Mouse (Mus musculus): ENCODE data around the gene Bloc1s1.

The Bloc1s1 gene

DNA sequence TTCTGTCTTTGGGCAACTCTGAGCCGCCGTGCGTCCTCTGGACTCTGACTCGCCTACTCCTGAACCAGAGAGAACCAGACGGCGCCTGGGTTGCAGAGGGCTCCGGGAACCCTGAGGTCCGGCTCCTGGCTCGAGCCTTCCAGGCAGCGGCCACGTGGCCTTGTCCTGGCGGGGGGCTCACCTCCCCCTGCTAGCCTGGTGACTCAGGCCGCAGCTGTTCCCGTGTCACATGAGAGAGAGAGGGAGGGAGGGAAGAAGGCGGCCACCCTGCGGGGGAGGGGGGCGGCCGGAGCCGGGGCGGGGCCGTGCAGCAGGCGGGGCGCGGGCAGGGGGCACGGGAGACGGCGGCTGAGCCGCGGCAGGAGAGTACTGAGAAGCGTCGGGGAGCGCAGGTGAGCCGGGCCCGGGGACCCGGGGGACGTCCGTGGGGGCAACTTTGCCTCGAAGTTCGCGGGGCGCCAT lies 14.2 kb downstream of the Bloc1s1 start:
- DNase-seq (ENCODE audit: extremely low read depth, low read depth, low spot score), result no peak

GRCm38 (mm10) chr10:128908778-128909448 lies 14.9 kb downstream of the Bloc1s1 start:
- DNase-seq (ENCODE audit: extremely low read depth, low read depth, low spot score), result no peak

DNA sequence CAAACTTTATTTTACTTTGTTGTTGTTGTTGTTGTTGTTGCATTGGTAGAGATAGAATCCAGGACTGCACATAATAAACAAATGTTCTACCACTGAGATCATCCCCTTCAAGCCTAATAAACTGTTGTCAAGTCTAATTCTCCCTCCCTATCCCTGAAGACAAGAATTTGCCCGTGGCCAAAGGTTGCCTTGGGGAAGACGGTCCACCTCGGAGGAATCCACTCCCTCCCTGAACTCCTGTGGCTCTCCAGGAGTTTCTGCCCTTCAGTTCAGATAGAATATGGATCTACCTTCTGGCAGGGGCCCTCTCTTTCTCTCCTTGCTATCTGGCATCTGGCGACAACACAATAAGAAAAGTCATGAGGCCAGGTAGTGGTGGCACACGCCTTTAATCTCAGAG lies 19.0 kb downstream of the Bloc1s1 start:
- DNase-seq (ENCODE audit: extremely low read depth, low read depth, low spot score), result no peak

GRCm38 (mm10) chr10:128902409-128902988 lies 21.3 kb downstream of the Bloc1s1 start:
- no peak for DNase-seq (ENCODE audit: extremely low read depth, low read depth, low spot score)

DNA sequence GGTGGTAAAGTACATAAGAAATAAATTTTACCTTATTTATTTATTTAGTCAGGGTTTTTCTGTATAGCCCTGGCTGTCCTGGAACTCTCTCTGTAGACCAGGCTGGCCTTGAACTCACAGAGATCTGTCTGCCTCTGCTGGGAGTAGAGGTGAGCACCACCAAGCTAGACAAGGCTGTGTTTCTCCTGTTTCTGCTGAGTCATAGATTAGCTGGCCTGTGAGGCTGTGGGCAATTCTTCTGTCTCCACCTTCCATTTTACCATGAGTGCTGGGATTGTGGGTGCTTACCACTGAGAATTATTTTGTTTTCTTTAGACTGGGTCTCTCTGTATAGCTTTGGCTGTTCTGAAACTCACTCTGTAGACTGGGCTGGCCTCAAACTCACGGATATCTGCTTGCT lies 22.4 kb downstream of the Bloc1s1 start:
- no peak for DNase-seq (ENCODE audit: extremely low read depth, low read depth, low spot score)

GRCm38 (mm10) chr10:128900698-128901097 lies 23.1 kb downstream of the Bloc1s1 start, which contains the start of gene Cd63:
Gene Cd63, plus strand, starts transcription at chr10:128900989.
- DNase-seq (ENCODE audit: extremely low read depth, low read depth, low spot score), result no peak

GRCm38 (mm10) chr10:128899759-128900490 lies 23.9 kb downstream of the Bloc1s1 start:
- DNase-seq (ENCODE audit: extremely low read depth, low read depth, low spot score), result no peak

DNA sequence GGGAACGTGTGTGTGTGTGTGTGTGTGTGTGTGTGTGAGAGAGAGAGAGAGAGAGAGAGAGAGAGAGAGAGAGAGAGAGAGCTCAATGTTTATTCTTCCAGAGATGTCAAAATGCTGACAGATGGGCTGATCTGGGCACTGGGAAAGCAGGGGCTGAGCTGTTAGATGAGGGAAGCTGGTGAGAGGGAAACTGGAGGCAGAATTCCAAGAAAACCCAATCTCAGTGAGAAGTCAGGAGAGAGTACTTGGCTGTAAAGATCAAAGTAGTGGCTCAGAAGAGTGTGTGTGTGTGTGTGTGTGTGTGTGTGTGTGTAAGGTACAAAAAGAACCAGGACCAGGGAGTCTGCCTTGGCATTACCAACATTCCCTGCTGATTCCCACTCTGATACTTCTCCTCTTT lies 26.3 kb downstream of the Bloc1s1 start:
- no peak for DNase-seq (ENCODE audit: extremely low read depth, low read depth, low spot score)

DNA sequence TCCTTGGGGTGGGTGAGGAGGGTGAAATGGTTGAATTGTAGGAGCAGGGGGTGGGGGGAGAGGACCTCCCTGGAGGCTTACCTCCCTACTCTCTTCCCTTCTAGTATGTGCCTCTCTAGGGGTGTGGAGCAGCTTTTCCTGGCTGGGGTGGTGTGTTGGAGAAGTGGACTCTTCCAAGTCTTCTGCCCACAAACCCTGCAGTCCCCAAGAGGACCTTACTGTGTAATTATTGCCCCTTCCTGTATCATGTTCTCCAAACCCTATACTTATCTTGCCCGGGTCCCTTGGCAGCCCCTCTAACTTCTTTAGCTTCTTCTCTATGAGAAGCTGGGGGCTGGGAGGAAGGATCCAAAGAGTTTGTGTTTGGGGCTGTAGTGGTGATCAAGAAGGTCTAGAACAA lies 27.0 kb downstream of the Bloc1s1 start:
- DNase-seq (ENCODE audit: extremely low read depth, low read depth, low spot score), result no peak

GRCm38 (mm10) chr10:128895952-128896693 lies 27.7 kb downstream of the Bloc1s1 start:
- no peak for DNase-seq (ENCODE audit: extremely low read depth, low read depth, low spot score)

- DNase-seq (ENCODE audit: extremely low read depth, low read depth, low spot score), result no peak
These were observed 28.4 kb downstream of the Bloc1s1 start for GRCm38 (mm10) chr10:128895437-128895836.

- no peak for DNase-seq (ENCODE audit: extremely low read depth, low read depth, low spot score)
These were observed 31.6 kb downstream of the Bloc1s1 start for GRCm38 (mm10) chr10:128892246-128892645.

DNA sequence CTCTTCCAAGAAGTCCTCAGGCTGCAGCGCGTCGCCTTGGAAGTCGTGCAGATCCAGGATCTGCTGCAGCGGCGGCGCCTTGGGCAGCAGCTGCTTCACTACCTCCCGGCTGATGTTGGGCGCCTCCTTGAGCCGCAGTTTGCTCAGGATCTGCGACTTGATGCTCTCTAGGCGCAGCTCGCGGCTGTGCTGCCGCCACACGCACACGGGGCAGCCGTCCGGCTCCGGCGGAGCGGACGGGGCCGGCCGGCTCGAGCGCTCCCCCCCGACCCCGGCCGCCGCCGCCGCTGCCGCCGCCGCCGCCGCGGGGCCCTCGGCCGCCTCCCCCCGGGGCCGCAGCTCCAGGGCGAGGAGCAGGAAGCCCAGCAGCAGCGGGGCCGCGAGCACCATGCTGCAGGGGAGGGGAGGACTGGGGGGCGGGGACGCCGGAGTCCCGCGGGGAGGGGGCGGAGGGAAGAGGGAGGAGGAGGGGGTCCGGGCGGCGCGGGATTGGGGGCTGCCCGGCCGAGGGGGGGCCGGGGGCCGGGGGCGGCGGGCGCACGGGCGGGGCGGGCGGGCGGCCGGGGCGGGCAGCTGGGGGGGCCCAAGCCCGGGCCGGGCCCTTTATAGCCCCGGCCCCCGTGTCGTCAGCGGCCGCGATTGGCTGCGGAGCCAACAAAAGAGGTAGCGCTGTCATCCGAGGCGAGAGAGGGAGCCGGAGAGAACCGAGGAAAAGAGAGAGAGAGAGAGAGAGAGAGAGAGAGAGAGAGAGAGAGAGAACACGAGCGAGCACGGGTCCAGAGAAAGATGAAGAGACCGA lies 32.3 kb downstream of the Bloc1s1 start, which contains the start of gene Gdf11:
TSS of gene Gdf11 (minus strand) at position 423 of the 799 bp plus-strand sequence.
- no peak for DNase-seq (ENCODE audit: extremely low read depth, low read depth, low spot score)

GRCm38 (mm10) chr10:128890383-128891295 lies 33.2 kb downstream of the Bloc1s1 start:
- no peak for DNase-seq (ENCODE audit: extremely low read depth, low read depth, low spot score)

DNA sequence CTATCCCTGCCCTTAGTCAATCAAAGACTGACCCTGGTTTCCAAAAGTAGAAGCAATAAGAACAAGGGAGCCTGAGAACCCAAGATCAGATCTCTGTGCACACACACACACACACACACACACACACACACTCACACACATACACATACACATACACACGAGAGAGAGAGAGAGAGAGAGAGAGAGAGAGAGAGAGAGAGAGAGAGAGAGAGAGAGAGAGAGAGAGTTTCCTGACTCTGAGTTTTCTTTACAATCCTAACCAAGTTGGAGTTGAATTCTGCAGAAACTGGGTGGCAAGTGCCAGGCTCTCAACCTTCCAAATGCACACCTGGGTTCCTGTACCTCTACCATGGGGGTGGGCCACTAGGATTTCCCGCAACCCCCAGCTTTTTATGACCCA lies 34.0 kb downstream of the Bloc1s1 start:
- DNase-seq (ENCODE audit: extremely low read depth, low read depth, low spot score), result no peak

DNA sequence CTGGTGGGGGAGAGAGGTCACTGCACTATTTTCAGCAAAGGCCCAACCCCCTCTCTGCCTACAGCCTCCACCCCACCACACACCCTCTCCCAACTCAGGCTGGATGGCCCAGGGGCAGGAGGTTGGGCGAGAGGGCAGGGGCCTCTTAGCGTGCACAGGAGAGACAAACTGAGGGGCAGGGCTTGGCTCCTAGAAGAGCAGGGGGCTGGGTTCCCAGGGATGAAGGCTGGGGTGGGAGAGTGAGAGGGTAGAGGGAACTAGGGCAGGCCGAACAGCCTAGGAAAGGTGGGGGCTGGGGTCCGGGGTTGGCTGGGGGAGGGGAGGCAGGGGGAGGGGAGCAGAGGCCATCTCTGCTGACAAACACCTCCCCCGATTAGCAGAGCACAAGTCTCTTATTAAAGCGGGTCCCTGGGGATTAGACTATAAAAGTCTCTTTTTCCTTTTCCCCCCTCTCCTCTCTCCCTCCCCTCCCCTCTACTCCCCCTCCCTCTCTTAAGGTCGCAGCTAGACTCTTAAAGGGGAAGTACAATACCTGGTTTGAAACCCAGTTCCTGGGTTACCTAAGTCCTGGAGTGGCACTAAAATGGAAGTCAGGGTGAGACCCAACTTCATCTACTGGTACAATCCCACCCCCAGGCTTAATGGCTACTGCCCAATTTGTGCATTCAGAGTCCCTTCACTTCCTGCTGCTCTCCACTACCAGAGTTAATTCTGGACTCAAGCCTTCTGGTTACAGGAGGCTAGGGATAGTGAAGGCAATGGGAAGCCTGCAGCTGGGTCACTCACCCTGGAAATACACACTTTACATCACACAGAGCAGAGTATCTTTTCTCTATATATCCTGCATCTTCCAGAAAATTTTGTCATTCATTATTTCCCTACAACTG lies 34.7 kb downstream of the Bloc1s1 start:
- no peak for DNase-seq (ENCODE audit: extremely low read depth, low read depth, low spot score)

GRCm38 (mm10) chr10:128882067-128882466 lies 41.8 kb downstream of the Bloc1s1 start:
- no peak for DNase-seq (ENCODE audit: extremely low read depth, low read depth, low spot score)

- DNase-seq (ENCODE audit: extremely low read depth, low read depth, low spot score), result no peak
These were observed 45.0 kb downstream of the Bloc1s1 start for GRCm38 (mm10) chr10:128878811-128879210.
